Mouse (Mus musculus) lung, adult 2 months (tissue): ENCODE data around the gene Mthfsl.
"Not testable (repeated sequence)": the region's sequence is repeated elsewhere in the genome, so short reads cannot be mapped to it uniquely, and the experiment has no call there.

ENCODE experiments used
- CTCF ChIP-seq: fragments of 200-500 bp; IDR thresholded peaks from 2 replicates; pipeline ENCODE4 v1.5.1; 2011; ENCODE audit warnings: mild to moderate bottlenecking, low read length, control low read depth; ENCODE audit not compliant: insufficient read depth
- POLR2A ChIP-seq: fragments of 200-500 bp; IDR thresholded peaks from 2 replicates; pipeline ENCODE4 v1.6.1; 2011; ENCODE audit warnings: low read depth, mild to moderate bottlenecking, control low read depth, low read length, borderline replicate concordance; ENCODE audit errors: extremely low read depth

- not testable (repeated sequence) for TF ChIP-seq POLR2A, CTCF
Measured at GRCm38 (mm10) chr9:88721628-88722027, 1.5 kb upstream of the Mthfsl start.
